Mouse (Mus musculus) forebrain, embryonic 11.5 days (tissue): ENCODE results near the gene Dnajc10. TPM values are rescaled to one million over a fixed set of nuclear protein-coding genes. Genes with fewer than 3 reads are reported as not detected.

Source experiments
- ATAC-seq: fragments of 200-750 bp; cut with Nextera tagmentation; replicated peaks from 2 replicates; pipeline ENCODE4 v1.8.0; 2017; ENCODE audit warnings: moderate TSS enrichment; ENCODE audit not compliant: low FRiP score
- DNase-seq: peaks from one replicate; pipeline ENCODE4 v3.0.0-alpha.2; 2017; ENCODE audit warnings: low spot score
- H3K27ac ChIP-seq: fragments of 300-500 bp; sonication (generic); 2 replicates; pipeline ENCODE4 v1.5.1; 2014; ENCODE audit warnings: low read depth, low read length
- H3K27me3 ChIP-seq: fragments of 300-500 bp; sonication (generic); 2 replicates; pipeline ENCODE4 v1.6.1; 2014; ENCODE audit warnings: mild to moderate bottlenecking, low read length, mixed read lengths; ENCODE audit not compliant: control insufficient read depth, insufficient read depth
- H3K36me3 ChIP-seq: fragments of 300-500 bp; sonication (generic); 2 replicates; pipeline ENCODE4 v1.6.1; 2014; ENCODE audit warnings: mild to moderate bottlenecking, low read length, moderate library complexity, mixed read lengths; ENCODE audit not compliant: control insufficient read depth, insufficient read depth
- H3K4me1 ChIP-seq: fragments of 300-500 bp; sonication (generic); replicated peaks from 2 replicates; pipeline ENCODE4 v1.6.1; 2014; ENCODE audit warnings: low read length, mixed read lengths; ENCODE audit not compliant: control insufficient read depth, insufficient read depth
- H3K4me2 ChIP-seq: fragments of 300-500 bp; sonication (generic); 2 replicates; pipeline ENCODE4 v1.6.1; 2014; ENCODE audit warnings: low read depth, mild to moderate bottlenecking, low read length, moderate library complexity, mixed read lengths; ENCODE audit not compliant: severe bottlenecking
- H3K4me3 ChIP-seq: fragments of 300-500 bp; sonication (generic); 2 replicates; pipeline ENCODE4 v1.5.1; 2014; ENCODE audit warnings: low read depth, low read length
- H3K9ac ChIP-seq: fragments of 300-500 bp; sonication (generic); 2 replicates; pipeline ENCODE4 v1.6.1; 2014; ENCODE audit warnings: low read length
- H3K9me3 ChIP-seq: fragments of 300-500 bp; sonication (generic); 2 replicates; pipeline ENCODE4 v1.6.1; 2016; ENCODE audit warnings: low read length, mixed read lengths; ENCODE audit not compliant: control insufficient read depth
- WGBS: fragments of 180-500 bp; shearing (Covaris S2); extraction: QIAGEN DNeasy Blood & Tissue Kit; methylation state at CpG from one replicate; pipeline ENCODE4 v1.1.7; 2014; 5-methylcytosine and 5-hydroxymethylcytosine counted together
- polyA plus RNA-seq: library from polyadenylated mRNA; unstranded; fragments of >200 nt; fragmentation: Nextera tagmentation; extraction: Ambion mirVana; gene quantifications from 2 replicates; pipeline ENCODE4 v1.2.1, GENCODE M21; 2014

Gene Dnajc10
- polyA plus RNA-seq, 1 experiment from 2014 or later = 88.6 TPM

GRCm38 (mm10) chr2:80292172-80292571, 23.1 kb upstream of the Dnajc10 start, which contains the start of gene Prdx6b:
Prdx6b (plus strand) TSS chr2:80292472.
- no peak within 1 kb of the TSS for H3K27ac ChIP-seq
- ATAC-seq (no peak), DNase-seq (no peak)
- no peaks in the 10 kb centered on the region for H3K36me3 ChIP-seq
- 83% methylated on average over 8 of the region's 8 CpGs for WGBS
- no peak within 1 kb of the TSS for H3K4me2 ChIP-seq
- no peaks in the 10 kb centered on the region for H3K9me3 ChIP-seq
- no peak within 1 kb of the TSS for H3K9ac ChIP-seq
- H3K27me3 ChIP-seq = no peaks in the 10 kb centered on the region
- no peak within 1 kb of the TSS for H3K4me3 ChIP-seq
- no peaks in the 10 kb centered on the region for H3K4me1 ChIP-seq

- WGBS = 77% methylated on average over 3 of the region's 3 CpGs
- H3K27ac ChIP-seq = no peak overlapping the region
- no peak overlapping the region for H3K4me2 ChIP-seq
- H3K9me3 ChIP-seq = no peaks in the 10 kb centered on the region
- no peaks in the 10 kb centered on the region for H3K36me3 ChIP-seq
- H3K9ac ChIP-seq = no peak overlapping the region
- no peaks in the 10 kb centered on the region for H3K27me3 ChIP-seq
- ATAC-seq (no peak), DNase-seq (no peak)
- no peaks in the 10 kb centered on the region for H3K4me1 ChIP-seq
- no peak overlapping the region for H3K4me3 ChIP-seq
Observed at GRCm38 (mm10) chr2:80298334-80298733, 16.9 kb upstream of the Dnajc10 start.

GRCm38 (mm10) chr2:80300806-80301205, 14.5 kb upstream of the Dnajc10 start:
- Histone ChIP-seq H3K4me3 (no peak overlapping the region), H3K9ac (no peak overlapping the region), H3K36me3 (no peaks in the 10 kb centered on the region), H3K27ac (no peak overlapping the region), H3K27me3 (no peaks in the 10 kb centered on the region), H3K4me1 (no peaks in the 10 kb centered on the region), H3K4me2 (no peak overlapping the region), H3K9me3 (no peaks in the 10 kb centered on the region)
- ATAC-seq (no peak), DNase-seq (no peak)
- 91% methylated on average over 4 of the region's 4 CpGs for WGBS

GRCm38 (mm10) chr2:80303957-80304356, 11.3 kb upstream of the Dnajc10 start:
- H3K9ac ChIP-seq = no peak overlapping the region
- 94% methylated on average over 2 of the region's 2 CpGs for WGBS
- no peak overlapping the region for H3K27ac ChIP-seq
- DNase-seq (no peak), ATAC-seq (no peak)
- H3K4me3 ChIP-seq = no peak overlapping the region
- H3K36me3 ChIP-seq = no peaks in the 10 kb centered on the region
- no peak overlapping the region for H3K4me2 ChIP-seq
- no peaks in the 10 kb centered on the region for H3K4me1 ChIP-seq
- no peaks in the 10 kb centered on the region for H3K27me3 ChIP-seq
- H3K9me3 ChIP-seq = no peaks in the 10 kb centered on the region

GRCm38 (mm10) chr2:80307701-80308100, 7.6 kb upstream of the Dnajc10 start:
- Histone ChIP-seq H3K9ac (no peak overlapping the region), H3K9me3 (no peaks in the 10 kb centered on the region), H3K27me3 (no peaks in the 10 kb centered on the region), H3K4me2 (no peak overlapping the region), H3K36me3 (no peaks in the 10 kb centered on the region), H3K4me1 (no peaks in the 10 kb centered on the region), H3K27ac (no peak overlapping the region), H3K4me3 (no peak overlapping the region)
- 97% methylated on average over 3 of the region's 3 CpGs for WGBS
- DNase-seq (no peak), ATAC-seq (no peak)

GRCm38 (mm10) chr2:80309775-80310174, 5.5 kb upstream of the Dnajc10 start:
- Histone ChIP-seq H3K4me1 (no peaks in the 10 kb centered on the region), H3K9ac (no peak overlapping the region), H3K36me3 (no peaks in the 10 kb centered on the region), H3K9me3 (no peaks in the 10 kb centered on the region), H3K4me2 (no peak overlapping the region), H3K27me3 (no peaks in the 10 kb centered on the region), H3K4me3 (no peak overlapping the region), H3K27ac (no peak overlapping the region)
- DNase-seq = no peak
- WGBS = 83% methylated on average over 4 of the region's 4 CpGs
- no peak for ATAC-seq

GRCm38 (mm10) chr2:80310772-80311171, 4.5 kb upstream of the Dnajc10 start:
- ATAC-seq (no peak), DNase-seq (no peak)
- H3K9me3 ChIP-seq = no peaks in the 10 kb centered on the region
- no peak overlapping the region for H3K4me2 ChIP-seq
- 80% methylated on average over 4 of the region's 4 CpGs for WGBS
- H3K4me3 ChIP-seq = no peak overlapping the region
- H3K4me1 ChIP-seq = no peaks in the 10 kb centered on the region
- H3K9ac ChIP-seq = no peak overlapping the region
- no peaks in the 10 kb centered on the region for H3K27me3 ChIP-seq
- no peaks in the 10 kb centered on the region for H3K36me3 ChIP-seq
- H3K27ac ChIP-seq = no peak overlapping the region

- WGBS = 71% methylated on average over 4 of the region's 4 CpGs
Observed at GRCm38 (mm10) chr2:80311350-80311749, 3.9 kb upstream of the Dnajc10 start.

GRCm38 (mm10) chr2:80314201-80314600, 1.1 kb upstream of the Dnajc10 start:
- 69% methylated on average over 1 of the region's 1 CpGs for WGBS
- H3K9ac ChIP-seq = no peak overlapping the region
- no peaks in the 10 kb centered on the region for H3K36me3 ChIP-seq
- no peak overlapping the region for H3K27ac ChIP-seq
- H3K4me1 ChIP-seq = no peaks in the 10 kb centered on the region
- H3K4me3 ChIP-seq = no peak overlapping the region
- DNase-seq (no peak), ATAC-seq (no peak)
- H3K27me3 ChIP-seq = no peaks in the 10 kb centered on the region
- H3K4me2 ChIP-seq = no peak overlapping the region
- H3K9me3 ChIP-seq = no peaks in the 10 kb centered on the region

More at GRCm38 (mm10) chr2:80311350-80311749, 3.9 kb upstream of the Dnajc10 start:
- H3K4me1 ChIP-seq = no peaks in the 10 kb centered on the region
- no peak overlapping the region for H3K4me3 ChIP-seq
- no peak overlapping the region for H3K27ac ChIP-seq
- no peaks in the 10 kb centered on the region for H3K9me3 ChIP-seq
- no peaks in the 10 kb centered on the region for H3K27me3 ChIP-seq
- H3K36me3 ChIP-seq = no peaks in the 10 kb centered on the region
- H3K4me2 ChIP-seq = no peak overlapping the region
- DNase-seq = no peak
- ATAC-seq = no peak
- H3K9ac ChIP-seq = no peak overlapping the region
